Comparison of ENCODE assay signal across 9 mouse cellular contexts in the genomic region with DNA sequence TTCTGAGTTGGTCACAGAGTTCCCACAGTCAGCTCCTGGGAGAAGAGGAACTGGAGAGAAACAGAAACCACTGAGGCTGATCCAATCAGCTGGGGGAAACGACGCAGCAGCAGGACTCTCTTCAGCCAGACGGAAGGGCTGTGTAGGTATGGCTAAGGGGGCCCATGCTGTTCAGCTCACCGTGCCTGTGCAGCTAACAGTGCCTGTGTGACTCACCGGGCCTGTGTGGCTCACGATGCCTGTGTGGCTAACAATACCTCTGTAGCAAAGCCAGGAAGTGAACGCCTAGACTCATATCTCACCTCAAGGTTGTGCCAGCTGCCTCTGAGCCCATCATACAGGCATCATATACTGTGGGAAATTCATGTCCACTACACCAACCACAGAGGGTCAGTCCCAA. TPM values are rescaled to one million over a fixed set of nuclear protein-coding genes. Genes with fewer than 3 reads are reported as not detected.
DNase-seq lines count a peak whose midpoint lies in the region; ATAC-seq lines count a peak whose summit lies in the region.
"Had no signal": no experiment of that assay in that cellular context is flagged by ENCODE, and none has a peak within 500 bp of the region (broad histone marks: within the 10 kb centered on the region; RNA-seq: fewer than 3 reads in every experiment).

No protein-coding gene starts in this region.

- ATAC-seq in neutrophil, adult 5-6 weeks (ENCODE audit: extremely low read depth, insufficient number of reproducible peaks, low FRiP score, poor library complexity, severe bottlenecking), result peak; percentile 25; the same call in 1 of the 2 replicates
- no peak for ATAC-seq in cerebellum, adult (ENCODE audit: insufficient number of reproducible peaks, low FRiP score, low TSS enrichment)

- DNase-seq in lung, postnatal 25 days (ENCODE audit: low spot score), result peak; percentile 18
- no peak for DNase-seq in lung, postnatal 10 days
- peak; percentile 45 to 50 for DNase-seq in CD8-positive naive resting alpha-beta T cell, adult 2 months (ENCODE audit: low read depth in 2 of 2, low spot score in 2 of 2)
- peak; percentile 78 for DNase-seq in induced T-regulatory cell, adult 2 months (ENCODE audit: low read depth)
- DNase-seq in heart, adult 8-10 months (ENCODE audit: low spot score), result no peak
- DNase-seq in retina, embryonic 14.5 days (ENCODE audit: low spot score), result no peak
- DNase-seq: heart, adult 2 months had no signal

RNA-seq across cellular contexts. Expression of a gene that starts 48.6 kb away (rescaled TPM):
- total RNA-seq in neutrophil, adult 5-6 weeks (2017), result 28.7 and 34.6 TPM in 2 replicates
- 100 to 1,000 TPM; 206 to 254 (median 219) TPM for total RNA-seq in heart, adult 8-10 months (2022)

RNA-seq across cellular contexts. Expression of a gene that starts 59.2 kb away (rescaled TPM):
- 36.2 and 38.4 TPM in 2 replicates for total RNA-seq in neutrophil, adult 5-6 weeks (2017)
- 10 to 100 TPM; 43.6 to 62.3 (median 52.9) TPM for total RNA-seq in heart, adult 8-10 months (2022)

Comparison
In these comparisons a context has a peak if more than half of its experiments do, and no peak if none do; other contexts are left out.
1. DNase-seq: peak in lung, postnatal 25 days (single experiment), CD8-positive naive resting alpha-beta T cell, adult 2 months (2 of 2) and induced T-regulatory cell, adult 2 months (single experiment); none in lung, postnatal 10 days (single experiment), heart, adult 8-10 months (single experiment) and retina, embryonic 14.5 days (single experiment).